Mouse (Mus musculus) lung, adult 18-20 months (tissue): ENCODE results near the gene Hoxd3.
A peak's percentile ranks its signal among the peaks of the same experiment; 100 is the strongest.

ENCODE experiments used
- DNase-seq, 2 experiments: peaks; one replicate each; pipeline ENCODE4 v3.0.0; 2022; ENCODE audit warnings: mixed read lengths in 2 of 2

The Hoxd3 gene

DNA sequence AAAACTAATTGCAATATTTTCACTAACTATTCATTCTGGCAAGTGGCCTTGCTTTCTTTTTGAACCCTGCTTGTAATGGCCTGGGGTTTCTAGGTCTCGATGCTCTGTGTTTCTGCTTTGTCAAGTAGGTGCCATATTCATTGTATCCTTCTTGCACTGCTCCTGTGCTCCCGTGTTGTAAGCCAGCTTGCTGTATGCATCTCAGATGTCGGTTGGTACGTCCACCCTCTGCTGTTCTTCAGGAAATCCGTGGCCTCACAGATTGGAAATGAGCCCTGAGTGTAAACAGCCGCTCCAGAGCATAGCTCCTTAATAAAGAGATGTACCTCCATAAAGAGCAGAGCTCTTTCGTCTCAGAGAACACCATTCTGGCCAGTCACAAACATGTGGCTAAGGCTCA, 4.1 kb upstream of the Hoxd3 start:
- DNase-seq: no peak

DNA sequence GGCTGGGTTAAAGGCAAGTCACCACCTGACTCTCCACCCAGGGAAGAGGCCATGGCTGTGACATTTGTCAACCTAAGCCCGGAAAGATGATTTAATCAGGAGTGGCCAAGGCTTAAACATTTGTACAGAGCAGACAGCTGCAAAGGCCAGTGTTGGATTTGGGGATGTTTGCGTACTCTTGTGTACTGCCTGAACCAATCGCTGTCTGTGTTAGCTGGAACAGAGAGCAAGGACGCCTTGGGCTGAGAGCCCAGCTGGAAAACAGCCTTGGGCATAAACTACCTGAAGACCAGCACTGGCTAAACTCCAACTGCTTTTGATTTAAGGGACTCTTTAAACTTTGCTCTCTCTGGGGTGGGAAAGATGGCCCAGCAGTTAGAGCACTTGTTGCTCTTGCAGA, 3.1 kb upstream of the Hoxd3 start:
- no peak for DNase-seq

- DNase-seq: no peak
These were observed 2.0 kb upstream of the Hoxd3 start for GRCm38 (mm10) chr2:74709465-74710419.

DNA sequence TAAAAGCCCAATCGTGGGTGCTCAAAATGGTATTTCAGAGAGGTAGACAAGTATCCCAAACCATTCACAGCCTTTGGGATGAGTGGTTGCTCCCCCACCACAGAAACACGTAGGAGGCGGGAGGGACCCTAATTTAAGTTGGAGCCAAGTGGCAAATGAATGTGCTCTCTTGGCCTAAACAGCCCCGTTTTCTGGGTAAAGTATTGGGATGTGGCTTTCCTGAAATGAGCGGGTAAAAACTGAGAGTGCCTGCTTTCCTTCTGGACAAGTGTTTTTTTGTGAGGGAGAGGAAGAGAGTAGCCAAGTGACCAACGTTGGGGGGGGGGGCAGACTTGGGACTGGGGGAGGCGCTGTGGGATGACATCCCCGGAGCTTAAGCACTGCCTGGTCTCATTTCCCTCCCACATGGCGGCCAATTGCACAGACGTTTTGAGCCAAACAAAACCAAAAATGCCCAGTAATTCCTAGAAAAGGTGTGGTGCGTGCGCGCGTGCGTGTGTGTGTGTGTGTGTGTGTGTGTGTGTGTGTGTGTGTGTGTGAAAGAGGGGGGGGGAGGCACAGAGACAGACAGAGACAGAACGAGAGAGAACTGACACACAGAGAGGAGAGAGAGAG, 691 bp upstream of the Hoxd3 start:
- DNase-seq: no peak

DNA sequence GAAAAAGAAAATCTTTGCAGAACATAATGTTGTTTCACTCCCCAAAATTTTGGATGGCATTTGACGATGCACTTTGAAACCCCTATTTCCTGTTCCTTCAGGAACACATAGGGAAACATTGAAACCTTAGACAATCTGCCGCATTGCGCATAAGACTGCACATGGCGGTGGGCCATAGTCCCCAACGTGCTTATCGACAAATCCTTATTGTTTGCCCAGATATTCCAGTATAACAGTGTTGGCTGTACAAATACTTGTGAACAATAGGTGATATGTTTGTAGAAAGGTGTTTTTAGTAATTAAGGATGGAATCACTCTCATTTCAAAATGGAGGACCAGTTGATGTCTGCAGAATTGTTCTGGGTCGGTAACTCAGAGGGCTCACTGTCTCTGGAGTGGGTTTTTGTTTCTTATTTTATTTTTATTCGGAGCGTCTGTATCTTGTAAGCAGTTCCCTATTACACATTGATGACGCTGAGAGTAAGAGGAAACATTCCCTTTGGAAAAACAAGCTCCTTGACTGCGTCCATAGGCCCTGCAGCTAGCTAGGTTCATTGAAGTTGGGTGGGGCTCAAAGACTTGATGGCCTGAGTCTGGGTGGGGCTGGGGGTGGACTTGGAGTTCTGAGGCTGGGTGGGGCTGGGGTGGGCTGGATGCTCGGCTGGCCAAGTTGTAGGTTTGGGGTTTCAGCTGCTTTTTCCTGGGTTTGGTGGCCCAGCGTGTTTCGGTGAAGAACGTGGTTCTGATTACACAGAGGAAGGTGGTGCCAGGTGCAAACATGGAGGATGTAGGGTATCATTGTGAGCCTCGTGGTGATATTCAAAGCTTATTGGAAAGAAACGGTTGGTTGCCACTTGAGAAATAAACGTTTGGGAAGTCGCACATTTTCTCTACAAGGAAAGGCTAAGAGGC, 1.8 kb downstream of the Hoxd3 start:
- no peak for DNase-seq

DNA sequence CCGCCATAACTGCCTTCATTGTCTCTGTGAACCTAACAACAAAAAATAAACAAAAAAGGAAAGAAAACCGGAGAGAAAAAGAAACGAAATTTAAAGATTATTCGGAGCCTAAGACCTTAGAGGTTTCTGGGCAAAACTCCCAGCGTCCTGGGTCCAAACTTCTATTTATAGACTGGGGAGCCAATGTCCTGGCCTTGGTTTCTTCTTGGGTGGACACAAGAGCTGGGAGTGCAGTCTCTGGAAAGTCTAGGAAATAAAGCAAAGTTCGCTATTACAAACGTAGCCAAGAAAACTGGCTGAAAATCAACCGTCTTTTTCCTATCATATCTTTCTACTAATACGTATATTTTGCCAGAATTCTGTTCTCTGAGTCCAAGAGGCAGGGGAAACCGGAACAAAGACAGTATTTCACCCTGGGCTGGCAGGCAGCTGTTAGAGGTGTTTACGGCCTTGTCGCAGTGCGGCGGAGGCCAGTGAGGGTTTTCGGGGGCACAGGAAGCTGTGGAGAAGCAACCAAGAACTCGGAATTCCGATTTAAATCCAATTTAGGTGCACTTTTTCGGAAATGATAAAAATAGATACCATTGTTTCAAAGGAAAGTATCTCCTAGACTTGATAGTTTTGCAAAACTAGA, 2.5 kb downstream of the Hoxd3 start:
- no peak for DNase-seq

GRCm38 (mm10) chr2:74714881-74715280, 3.2 kb downstream of the Hoxd3 start:
- no peak for DNase-seq

- DNase-seq: peak; percentile 66 to 77
These were observed 3.9 kb downstream of the Hoxd3 start for GRCm38 (mm10) chr2:74715504-74716241.

- no peak for DNase-seq
These were observed 8.7 kb downstream of the Hoxd3 start for GRCm38 (mm10) chr2:74720384-74720783.

DNA sequence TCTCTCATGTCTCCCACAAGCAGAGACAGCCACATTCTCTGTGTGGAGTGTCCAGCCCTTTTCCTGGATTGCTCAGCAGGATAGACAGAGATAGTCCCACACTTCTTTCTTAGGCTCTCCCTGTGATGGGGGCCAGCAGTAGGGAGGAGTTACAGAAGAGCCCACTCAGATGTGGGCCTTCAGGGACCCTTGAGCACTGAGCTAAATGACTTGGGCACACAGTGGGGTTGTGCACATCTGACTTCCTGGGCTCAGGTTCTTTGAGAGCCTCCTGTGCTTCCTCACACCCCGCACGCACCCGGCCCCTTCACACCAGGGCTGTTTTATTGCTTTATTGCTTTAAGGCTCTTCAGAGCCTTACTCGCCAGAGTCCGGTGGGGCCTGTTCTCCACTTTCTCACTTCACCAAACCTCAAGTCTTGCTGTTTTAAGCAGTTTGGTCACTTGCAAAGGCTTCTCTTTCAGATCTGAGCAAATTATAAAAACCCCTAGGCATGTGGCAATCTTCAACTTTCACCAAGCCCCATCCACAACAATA, 9.3 kb downstream of the Hoxd3 start:
- no peak for DNase-seq

- DNase-seq: no peak
These were observed 10.2 kb downstream of the Hoxd3 start for GRCm38 (mm10) chr2:74721882-74722281.

GRCm38 (mm10) chr2:74722949-74723348, 11.2 kb downstream of the Hoxd3 start:
- DNase-seq: no peak

GRCm38 (mm10) chr2:74724244-74725015, 12.7 kb downstream of the Hoxd3 start:
- DNase-seq: no peak

DNA sequence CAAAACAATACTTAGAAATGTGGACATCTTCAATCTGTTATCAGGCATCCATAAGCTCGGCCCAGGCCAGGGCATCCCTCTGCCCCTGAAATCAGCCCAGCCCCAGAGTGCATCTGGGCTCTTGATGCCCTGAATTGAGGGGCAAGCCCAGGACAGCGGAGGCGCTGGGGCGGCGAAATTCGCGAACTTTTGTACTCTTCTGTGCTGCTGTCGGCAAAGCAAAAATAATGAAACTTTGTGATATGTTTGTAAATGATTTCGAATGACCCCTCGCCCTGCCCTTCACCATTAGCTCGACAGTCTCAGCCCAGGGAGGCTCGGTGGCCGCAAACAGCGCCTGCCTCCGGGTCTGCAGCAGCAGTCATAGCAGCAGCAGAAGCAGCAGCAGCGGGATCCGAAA, 13.4 kb downstream of the Hoxd3 start:
- DNase-seq: no peak

DNA sequence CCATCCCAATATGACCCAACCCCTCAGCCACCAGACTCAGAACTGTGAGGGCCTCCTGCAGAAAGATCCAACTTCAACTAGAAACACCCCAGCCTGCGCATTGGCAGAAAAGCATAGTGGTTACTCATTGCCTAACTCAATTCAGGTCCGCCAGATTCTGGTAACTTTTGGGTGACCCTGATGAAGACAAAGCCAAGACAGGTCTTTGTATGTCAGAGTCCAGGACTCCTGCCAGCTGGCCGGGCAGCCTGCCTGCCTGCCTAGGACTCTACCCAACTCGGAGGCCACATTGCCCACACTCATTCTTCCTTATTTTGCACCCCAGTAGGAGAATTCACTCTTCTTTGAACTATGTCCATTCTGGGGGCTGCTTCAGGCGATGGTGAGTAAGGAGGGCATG, 14.8 kb downstream of the Hoxd3 start, which contains the start of gene Gm28230:
Gene Gm28230 (plus strand): TSS at position 178 of the 400 bp plus-strand sequence.
- no peak for DNase-seq

DNA sequence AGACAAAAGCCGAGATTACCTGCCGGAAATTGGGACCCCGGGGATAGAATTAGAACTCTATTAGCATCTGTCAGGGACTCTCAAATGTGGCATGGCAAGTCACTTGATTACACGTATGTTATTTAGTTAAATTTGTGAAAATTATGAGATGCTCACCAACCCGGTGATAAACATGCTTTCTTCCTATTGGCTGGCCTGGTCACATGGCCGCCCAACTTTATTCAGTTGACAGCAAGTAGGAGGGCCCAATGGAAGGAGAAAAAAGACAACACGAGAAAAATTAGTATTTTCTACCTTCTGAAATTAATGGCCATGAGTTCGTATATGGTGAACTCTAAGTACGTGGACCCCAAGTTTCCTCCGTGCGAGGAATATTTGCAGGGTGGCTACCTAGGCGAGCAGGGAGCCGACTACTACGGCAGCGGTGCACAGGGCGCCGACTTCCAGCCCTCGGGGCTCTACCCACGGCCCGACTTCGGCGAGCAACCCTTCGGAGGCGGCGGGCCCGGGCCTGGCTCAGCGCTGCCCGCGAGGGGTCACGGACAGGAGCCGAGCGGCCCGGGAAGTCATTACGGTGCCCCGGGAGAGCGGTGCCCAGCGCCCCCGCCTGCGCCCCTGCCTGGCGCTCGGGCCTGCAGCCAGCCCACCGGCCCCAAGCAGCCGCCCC, 15.4 kb downstream of the Hoxd3 start:
- no peak for DNase-seq

- DNase-seq: no peak
These were observed 16.0 kb downstream of the Hoxd3 start for GRCm38 (mm10) chr2:74727640-74728302.

DNA sequence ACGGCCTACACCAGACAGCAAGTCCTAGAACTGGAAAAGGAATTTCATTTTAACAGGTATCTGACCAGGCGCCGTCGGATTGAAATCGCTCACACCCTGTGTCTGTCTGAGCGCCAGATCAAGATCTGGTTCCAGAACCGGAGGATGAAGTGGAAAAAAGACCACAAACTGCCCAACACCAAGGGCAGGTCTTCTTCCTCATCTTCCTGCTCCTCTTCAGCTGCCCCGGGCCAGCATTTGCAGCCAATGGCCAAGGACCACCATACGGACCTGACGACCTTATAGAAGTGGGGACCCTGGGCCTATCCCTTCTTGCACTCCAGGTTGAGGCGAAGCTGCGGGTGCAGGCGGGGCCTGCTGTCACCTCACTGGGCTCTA, 16.6 kb downstream of the Hoxd3 start:
- no peak for DNase-seq

- DNase-seq: no peak
These were observed 18.6 kb downstream of the Hoxd3 start for GRCm38 (mm10) chr2:74730331-74730730.

GRCm38 (mm10) chr2:74731055-74731454, 19.3 kb downstream of the Hoxd3 start:
- DNase-seq: no peak
